Mouse (Mus musculus): ENCODE results near the gene Iffo2.
A peak's percentile ranks its signal among the peaks of the same experiment; 100 is the strongest.

Gene Iffo2

GRCm38 (mm10) chr4:139581427-139582051 lies 51.2 kb downstream of the Iffo2 start:
- DNase-seq (ENCODE audit: low spot score): no peak

- DNase-seq (ENCODE audit: low spot score): no peak
These were observed 52.0 kb downstream of the Iffo2 start for GRCm38 (mm10) chr4:139582346-139582745.

GRCm38 (mm10) chr4:139582903-139583302 lies 52.6 kb downstream of the Iffo2 start:
- no peak for DNase-seq (ENCODE audit: low spot score)

GRCm38 (mm10) chr4:139583629-139584245 lies 53.4 kb downstream of the Iffo2 start:
- no peak for DNase-seq (ENCODE audit: low spot score)

GRCm38 (mm10) chr4:139584704-139585103 lies 54.4 kb downstream of the Iffo2 start:
- DNase-seq (ENCODE audit: low spot score): no peak

GRCm38 (mm10) chr4:139585713-139586112 lies 55.4 kb downstream of the Iffo2 start:
- no peak for DNase-seq (ENCODE audit: low spot score)

- DNase-seq (ENCODE audit: low spot score): no peak
These were observed 57.0 kb downstream of the Iffo2 start for GRCm38 (mm10) chr4:139587370-139587769.

GRCm38 (mm10) chr4:139587773-139588172 lies 57.4 kb downstream of the Iffo2 start:
- no peak for DNase-seq (ENCODE audit: low spot score)

- no peak for DNase-seq (ENCODE audit: low spot score)
These were observed 59.1 kb downstream of the Iffo2 start for GRCm38 (mm10) chr4:139589351-139590027.

GRCm38 (mm10) chr4:139590446-139590845 lies 60.1 kb downstream of the Iffo2 start:
- peak; percentile 87 for DNase-seq (ENCODE audit: low spot score)

- DNase-seq (ENCODE audit: low spot score): no peak
These were observed 62.5 kb downstream of the Iffo2 start for GRCm38 (mm10) chr4:139592895-139593294.

GRCm38 (mm10) chr4:139593383-139593782 lies 63.0 kb downstream of the Iffo2 start:
- DNase-seq (ENCODE audit: low spot score): no peak

- no peak for DNase-seq (ENCODE audit: low spot score)
These were observed 63.7 kb downstream of the Iffo2 start for GRCm38 (mm10) chr4:139594062-139594461.

GRCm38 (mm10) chr4:139596715-139597114 lies 66.4 kb downstream of the Iffo2 start:
- DNase-seq (ENCODE audit: low spot score): no peak

GRCm38 (mm10) chr4:139597286-139598284 lies 67.2 kb downstream of the Iffo2 start:
- DNase-seq (ENCODE audit: low spot score): no peak

- DNase-seq (ENCODE audit: low spot score): no peak
These were observed 68.0 kb downstream of the Iffo2 start for GRCm38 (mm10) chr4:139598356-139598755.

GRCm38 (mm10) chr4:139598950-139599518 lies 68.7 kb downstream of the Iffo2 start:
- peak; percentile 93 for DNase-seq (ENCODE audit: low spot score)

- DNase-seq (ENCODE audit: low spot score): no peak
These were observed 71.4 kb downstream of the Iffo2 start for GRCm38 (mm10) chr4:139601519-139602356.

GRCm38 (mm10) chr4:139602357-139603244 lies 72.3 kb downstream of the Iffo2 start, which contains the start of gene Gm21969:
TSS of gene Gm21969 (plus strand) at chr4:139603186.
- peak; percentile 67 for DNase-seq (ENCODE audit: low spot score)

GRCm38 (mm10) chr4:139605216-139605615 lies 74.9 kb downstream of the Iffo2 start:
- DNase-seq (ENCODE audit: low spot score): no peak

Measured in embryo, embryonic 10 days (tissue).